Mouse (Mus musculus) cerebellum, postnatal 10 days (tissue): ENCODE results near the gene Zfp692.
"Not testable (repeated sequence)": the region's sequence is repeated elsewhere in the genome, so short reads cannot be mapped to it uniquely, and the experiment has no call there.

ENCODE experiments used
- DNase-seq, 2 experiments: peaks; one replicate each; pipeline ENCODE4 v3.0.0; 2021; ENCODE audit warnings: mixed read lengths in 2 of 2

Zfp692 gene

DNA sequence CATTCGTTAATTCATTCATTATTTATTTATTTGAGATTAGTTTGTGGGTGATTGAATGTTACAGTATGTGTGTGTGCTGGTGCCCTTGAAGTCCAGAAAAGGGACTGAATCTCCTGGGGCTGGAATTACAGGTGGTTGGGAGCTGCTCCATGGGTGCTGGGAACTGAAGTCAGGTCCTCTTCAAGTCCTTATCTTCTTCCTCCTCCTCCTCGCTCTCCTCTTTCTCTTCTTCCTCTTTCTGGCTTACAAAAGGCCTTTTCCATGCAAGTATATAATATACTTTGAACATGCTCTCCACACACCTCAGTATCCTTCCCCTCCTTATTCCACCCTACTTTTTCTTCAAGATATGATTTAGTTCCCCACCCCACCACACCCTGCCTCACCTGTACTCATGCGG lies 50.2 kb downstream of the Zfp692 start:
- no peak for DNase-seq

DNA sequence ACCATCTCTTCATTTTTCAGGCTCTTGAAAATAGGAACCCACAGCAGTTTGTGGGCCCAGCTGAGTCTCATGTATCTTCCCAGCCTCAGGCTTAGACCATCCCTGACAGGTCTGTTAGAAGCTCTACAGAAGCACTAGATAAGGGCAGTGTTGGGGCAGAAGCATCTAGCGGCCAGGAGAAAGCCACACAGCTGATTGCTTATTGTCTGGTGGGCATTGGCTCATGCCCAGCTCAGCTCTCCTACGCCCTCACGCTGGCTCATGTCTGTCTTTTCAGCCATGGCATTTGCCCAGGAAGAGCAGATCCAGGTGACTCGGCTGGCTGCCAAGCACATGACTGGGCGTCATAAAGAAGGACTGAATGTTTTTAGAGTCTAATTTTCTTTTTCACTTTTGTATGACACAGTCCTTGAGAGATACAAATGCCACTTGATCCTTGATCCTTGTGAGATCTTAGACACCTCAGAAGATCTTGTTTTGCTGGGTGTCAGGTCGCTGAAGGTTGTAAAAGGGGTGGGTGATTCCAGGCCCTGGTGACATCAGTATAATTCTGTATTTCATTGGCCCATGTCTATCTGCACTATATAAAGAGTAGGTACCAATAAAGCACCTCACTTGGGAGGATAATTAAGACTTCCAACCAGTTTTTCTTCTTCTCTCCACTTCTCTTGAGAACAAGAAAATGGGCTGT lies 51.1 kb downstream of the Zfp692 start:
- DNase-seq: peak; percentile 55 to 56

DNA sequence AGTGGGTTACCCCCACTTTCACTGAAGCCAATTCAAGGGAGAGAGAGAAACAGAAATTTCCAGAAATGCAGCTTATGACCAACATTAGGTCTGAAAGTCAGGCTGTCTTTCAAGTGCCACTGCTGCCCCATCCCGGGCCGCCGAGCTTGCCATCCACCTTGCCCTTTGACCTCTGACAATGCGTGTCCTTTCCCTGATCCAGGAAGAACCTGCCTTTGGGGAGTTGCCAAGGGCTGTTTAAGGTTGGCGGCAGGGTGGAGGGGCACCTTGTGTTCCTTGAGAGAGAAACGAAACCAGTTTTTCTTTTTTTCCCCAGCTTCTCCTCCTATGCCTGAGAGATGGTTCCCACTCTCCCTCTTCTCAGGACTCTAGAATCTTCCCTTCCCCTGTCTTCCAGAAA lies 55.7 kb downstream of the Zfp692 start:
- DNase-seq: not testable (repeated sequence)
